Mouse (Mus musculus) kidney, adult 8-10 months (tissue): ENCODE data around the gene Eif2b5.

Source experiments
- DNase-seq, 2 experiments: peaks; one replicate each; pipeline ENCODE4 v3.0.0; 2022

The Eif2b5 gene

DNA sequence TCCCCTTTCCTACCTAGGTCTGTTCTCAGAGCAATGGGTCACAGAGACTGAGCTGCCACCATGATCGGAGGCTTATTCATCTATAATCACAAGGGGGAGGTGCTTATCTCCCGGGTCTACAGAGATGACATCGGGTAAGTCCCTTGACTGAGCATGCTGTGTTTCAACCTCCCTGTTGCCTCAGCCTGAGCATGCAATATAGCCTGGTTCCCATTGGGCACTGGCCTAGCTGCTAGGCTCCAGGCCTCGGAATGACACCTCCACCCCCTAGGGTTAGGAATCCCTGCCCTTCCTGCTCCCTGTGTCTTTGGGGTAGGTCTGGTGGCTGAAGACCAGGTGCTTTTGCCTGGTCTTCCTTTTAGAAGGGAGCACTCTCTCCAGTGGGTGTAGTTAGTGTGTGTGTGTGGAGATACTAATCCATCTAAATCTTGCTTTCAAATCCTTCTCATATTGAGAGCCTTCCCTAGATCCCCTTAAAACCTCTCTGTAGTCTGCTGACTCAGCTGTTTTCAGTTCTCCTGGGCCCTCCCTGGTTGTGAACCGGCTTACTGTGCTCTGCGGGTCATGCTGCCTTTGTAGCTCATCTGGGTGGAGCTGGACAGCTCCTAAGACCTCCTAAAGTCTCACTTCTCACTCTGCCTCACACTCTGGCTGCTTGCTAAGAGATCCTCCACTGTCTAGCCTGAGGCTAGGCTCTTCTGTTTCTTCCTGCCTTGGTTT, 39.1 kb downstream of the Eif2b5 start:
- no peak for DNase-seq

DNA sequence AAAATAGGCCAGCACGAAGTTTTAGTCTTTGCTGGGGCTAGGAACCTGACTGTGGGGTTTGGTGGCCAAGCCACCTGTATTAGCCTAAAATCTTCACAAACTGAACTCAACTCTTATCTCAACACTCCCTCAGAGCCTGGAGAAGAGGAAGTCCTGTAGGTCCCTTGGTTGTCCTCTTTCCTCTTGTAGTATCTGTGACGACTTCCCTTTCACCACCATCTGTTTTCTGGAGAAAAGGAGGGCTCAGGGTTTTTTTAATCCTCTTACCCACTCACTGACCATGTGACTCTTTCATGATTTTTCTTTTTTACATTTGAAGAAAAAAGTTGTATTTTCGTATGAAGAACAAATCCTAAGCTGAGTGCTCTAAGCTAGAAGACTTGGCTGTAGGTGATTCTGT, 41.0 kb downstream of the Eif2b5 start:
- no peak for DNase-seq

DNA sequence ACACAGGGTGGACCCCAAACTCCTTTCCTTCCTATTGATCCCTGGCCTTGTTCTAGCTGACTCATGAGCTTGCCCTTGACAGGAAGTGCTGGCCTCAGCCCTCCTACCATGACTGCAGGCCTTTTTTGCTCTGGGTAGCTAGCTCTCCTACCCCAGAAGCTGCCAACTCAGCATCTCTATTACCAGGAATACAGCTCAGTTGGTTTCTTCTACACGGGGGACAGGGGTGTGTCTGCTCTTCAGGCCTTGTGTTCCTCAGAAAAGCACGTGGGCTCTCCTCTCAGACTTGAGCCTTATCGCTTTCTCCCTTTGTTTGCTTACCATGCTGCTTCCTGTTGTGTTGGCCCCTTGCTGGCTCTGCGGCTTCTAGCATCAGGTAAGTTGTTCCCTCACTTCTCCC, 41.8 kb downstream of the Eif2b5 start:
- no peak for DNase-seq

DNA sequence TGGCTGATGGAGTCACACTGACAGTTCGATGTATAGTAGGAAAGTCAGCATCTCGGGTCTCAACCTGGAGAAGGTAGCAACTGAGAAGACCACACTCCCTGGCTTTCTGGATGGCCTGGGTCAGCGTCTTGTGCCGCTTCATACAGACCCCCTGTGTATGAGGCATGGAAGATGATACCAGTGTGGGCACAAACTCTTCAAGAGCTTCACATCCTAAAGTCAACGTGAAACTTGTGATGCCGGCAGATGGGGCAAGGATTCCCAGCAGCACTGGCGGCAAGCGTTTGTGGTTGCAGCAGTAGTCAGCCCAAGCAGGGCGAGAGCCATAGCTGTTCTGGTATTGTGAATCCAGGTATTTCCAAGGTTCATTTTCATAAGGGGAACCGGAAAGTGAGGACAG, 47.1 kb downstream of the Eif2b5 start:
- no peak for DNase-seq

DNA sequence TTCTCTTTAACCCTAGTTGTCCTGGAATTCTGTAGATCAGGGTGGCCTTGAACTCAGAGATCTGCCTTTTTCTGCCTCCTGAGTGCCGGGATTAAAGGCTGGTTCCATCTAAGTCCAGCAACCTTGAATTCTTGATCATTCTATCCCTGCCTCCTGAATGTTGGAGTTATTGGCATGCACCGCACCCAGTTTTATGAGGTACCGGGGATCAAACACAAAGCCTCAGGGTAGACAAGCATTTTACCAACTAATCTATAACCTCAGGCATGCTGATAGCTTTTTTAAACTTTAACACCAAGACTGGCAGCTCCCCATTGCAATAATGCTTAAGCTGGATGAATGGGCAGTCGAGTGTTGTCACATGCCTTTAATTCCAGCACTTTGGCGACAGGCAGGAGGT, 48.8 kb downstream of the Eif2b5 start:
- DNase-seq, result no peak

DNA sequence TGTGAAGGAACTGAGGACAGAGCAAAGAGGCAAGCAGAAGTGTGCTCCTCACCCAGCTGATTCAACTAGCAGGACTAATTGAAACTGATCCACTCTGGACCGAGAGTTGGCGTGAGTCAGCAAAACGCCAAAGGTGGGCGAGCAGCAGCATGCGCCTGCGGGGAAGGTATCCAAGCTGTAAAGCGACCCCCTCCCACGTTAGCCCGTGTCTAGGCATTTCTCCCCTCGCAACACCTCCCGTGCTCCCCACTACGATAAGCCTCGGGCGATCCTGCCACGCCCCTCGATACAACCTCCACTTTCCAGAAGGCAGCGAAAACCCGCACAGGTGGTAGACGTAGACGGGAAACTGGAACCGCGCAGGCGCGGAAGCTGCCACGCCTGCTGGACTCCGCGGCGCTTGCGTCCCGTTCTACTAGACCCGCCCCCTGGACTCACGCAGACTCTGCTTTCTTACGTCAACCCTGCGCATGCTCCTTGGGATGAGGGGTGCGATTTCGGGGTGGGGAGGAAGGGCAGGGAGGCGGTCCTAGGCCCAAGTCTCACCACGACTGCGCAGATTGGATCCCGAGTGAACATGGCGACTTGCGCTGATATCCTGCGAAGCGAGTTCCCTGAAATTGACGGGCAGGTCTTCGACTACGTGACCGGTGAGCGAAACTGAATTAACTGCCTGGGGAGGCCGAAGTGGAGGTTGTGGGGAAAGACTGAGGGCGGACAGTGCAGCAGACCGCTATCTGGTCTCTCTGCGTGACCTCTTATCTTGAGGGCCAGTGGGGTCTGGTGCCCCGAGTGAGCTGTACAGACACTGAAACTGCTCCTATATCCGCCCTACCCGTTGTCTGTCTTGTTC, 49.7 kb downstream of the Eif2b5 start, which contains the start of gene Abcf3:
Abcf3 (plus strand) TSS at position 482 of the 853 bp plus-strand sequence.
- DNase-seq, result peak; percentile 98 to 99

DNA sequence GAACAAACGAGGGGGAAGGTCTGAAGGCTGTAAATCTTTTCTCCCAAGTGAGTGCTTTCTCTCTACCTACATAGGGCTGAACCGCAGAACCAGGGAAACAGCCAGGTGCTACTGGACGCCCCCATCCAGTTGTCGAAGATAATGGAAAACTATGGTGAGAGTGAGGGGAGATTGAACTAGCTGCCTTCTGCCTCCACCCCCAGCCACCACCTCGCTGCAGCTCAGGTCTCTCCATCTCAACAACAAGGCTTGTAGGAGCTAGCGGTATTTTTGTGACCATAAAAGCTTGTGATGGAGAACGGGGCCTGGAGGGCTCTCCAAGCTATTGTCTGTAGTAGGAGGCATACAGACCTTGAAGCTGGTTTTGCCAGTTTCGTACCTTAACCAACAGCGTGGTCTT, 50.5 kb downstream of the Eif2b5 start:
- DNase-seq, result no peak

DNA sequence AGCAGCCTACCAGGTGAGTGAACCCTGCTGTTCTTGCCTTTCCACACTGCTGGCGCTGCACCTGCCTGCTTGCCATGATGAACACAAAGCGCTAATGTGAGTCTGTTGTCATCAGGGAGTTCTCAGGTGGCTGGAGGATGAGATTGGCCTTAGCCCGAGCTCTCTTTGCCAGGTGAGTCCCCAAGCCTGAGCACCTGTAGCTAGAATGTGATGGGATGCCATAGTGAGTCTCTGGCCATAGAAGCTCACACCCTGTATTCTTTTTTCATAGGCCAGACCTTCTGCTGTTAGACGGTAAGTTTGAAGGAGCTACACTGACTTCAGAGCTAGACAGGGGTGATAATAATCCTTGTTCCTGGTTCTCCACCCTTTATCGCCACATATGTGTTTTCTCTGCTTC, 53.1 kb downstream of the Eif2b5 start:
- DNase-seq, result no peak

DNA sequence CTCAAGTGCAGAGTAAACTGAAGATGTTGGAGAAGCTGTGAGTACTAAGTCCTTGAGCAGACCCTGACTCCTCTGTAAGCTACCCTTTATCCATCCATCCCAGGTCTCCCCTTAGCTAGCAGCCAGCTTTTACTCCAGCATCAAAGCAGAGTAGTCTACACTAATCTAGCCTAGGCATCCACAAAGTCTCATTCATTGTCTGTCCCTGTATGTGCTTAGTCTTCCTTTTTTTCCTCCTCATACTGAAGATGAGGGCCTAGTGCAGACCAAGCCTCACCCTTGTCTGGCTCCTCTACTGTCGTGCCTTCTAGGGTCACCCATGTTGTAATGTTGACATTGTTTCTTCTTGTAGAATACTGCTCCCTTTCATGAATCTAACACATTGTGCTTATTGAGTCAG, 54.0 kb downstream of the Eif2b5 start:
- no peak for DNase-seq

DNA sequence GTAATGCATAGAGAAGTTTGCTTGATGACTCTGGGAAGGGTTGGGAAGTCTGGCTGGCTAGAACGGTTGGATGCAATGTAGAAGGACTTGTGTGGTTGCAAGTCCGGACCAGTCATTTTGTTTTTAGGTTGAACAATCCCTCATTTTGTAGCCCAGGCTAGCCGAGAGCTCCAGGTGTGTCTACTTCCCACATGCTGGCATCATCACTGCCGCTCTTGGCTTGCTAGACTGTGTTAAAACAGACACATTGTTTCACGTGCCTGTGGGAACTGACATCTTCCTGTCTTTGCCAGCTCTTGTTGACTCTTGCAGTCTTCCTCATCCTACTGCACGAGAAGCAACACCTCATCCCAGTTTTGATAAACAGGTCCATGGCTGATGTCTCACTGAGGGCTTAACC, 56.4 kb downstream of the Eif2b5 start:
- no peak for DNase-seq

DNA sequence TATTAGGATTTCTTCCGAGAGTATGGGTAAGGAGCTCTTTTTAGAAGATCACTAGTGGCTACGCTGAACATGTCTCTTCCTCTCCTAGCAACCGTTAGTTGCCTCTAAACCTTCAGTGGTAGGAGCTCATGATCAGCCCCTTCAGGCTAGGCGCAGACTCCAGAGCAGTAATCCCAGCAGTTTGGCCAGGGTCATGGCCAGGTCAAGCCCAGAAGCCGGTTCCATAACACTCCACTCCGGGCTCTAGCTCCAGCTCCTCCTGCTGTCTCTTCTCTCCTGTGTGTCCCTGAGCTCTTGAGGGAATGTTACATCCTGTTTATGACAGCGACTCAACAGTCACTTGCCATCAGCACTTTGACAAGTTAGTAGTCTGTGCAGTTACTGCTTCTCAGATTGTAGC, 58.8 kb downstream of the Eif2b5 start:
- no peak for DNase-seq
